Mouse (Mus musculus) heart, embryonic 14.5 days (tissue): ENCODE measurements around the gene Immt. TPM values are rescaled to one million over a fixed set of nuclear protein-coding genes. Genes with fewer than 3 reads are reported as not detected.

Source experiments
- ATAC-seq: fragments of 200-750 bp; cut with Nextera tagmentation; 2 replicates; pipeline ENCODE4 v1.8.0; 2017; ENCODE audit warnings: low read depth, moderate TSS enrichment; ENCODE audit not compliant: insufficient number of reproducible peaks, insufficient read depth, low FRiP score
- H3K27ac ChIP-seq, 2 experiments: fragments of 200-500 bp in 1 of 2; fragments of 300-500 bp in 1 of 2; sonication (generic) in 1 of 2; replicated peaks in 1 of 2; 2 replicates each; pipeline ENCODE4 v1.5.1; 2012 to 2014; ENCODE audit warnings: low read depth in 2 of 2, low read length in 2 of 2, control low read depth in 1 of 2, mild to moderate bottlenecking in 1 of 2, mixed read lengths in 1 of 2; ENCODE audit not compliant: control insufficient read depth in 1 of 2, insufficient read depth in 1 of 2
- H3K27me3 ChIP-seq: fragments of 300-500 bp; sonication (generic); 2 replicates; pipeline ENCODE4 v1.6.1; 2014; ENCODE audit warnings: mild to moderate bottlenecking, low read length, control low read depth; ENCODE audit not compliant: control insufficient read depth, insufficient read depth
- H3K36me3 ChIP-seq: fragments of 300-500 bp; sonication (generic); 2 replicates; pipeline ENCODE4 v1.6.1; 2014; ENCODE audit warnings: mild to moderate bottlenecking, control low read depth, low read length, mixed read lengths; ENCODE audit not compliant: control insufficient read depth, insufficient read depth
- H3K4me1 ChIP-seq, 2 experiments: fragments of 200-500 bp in 1 of 2; fragments of 300-500 bp in 1 of 2; sonication (generic) in 1 of 2; 2 replicates each; pipeline ENCODE4 v1.6.1; 2012 to 2014; ENCODE audit warnings: low read length in 2 of 2, control low read depth in 1 of 2, mixed read lengths in 1 of 2; ENCODE audit not compliant: control insufficient read depth in 2 of 2, insufficient read depth in 2 of 2
- H3K4me2 ChIP-seq: fragments of 300-500 bp; sonication (generic); 2 replicates; pipeline ENCODE4 v1.6.1; 2014; ENCODE audit warnings: mild to moderate bottlenecking, low read length
- H3K4me3 ChIP-seq, 2 experiments: fragments of 200-500 bp in 1 of 2; fragments of 300-500 bp in 1 of 2; sonication (generic) in 1 of 2; 2 replicates each; pipeline ENCODE4 v1.5.1; 2012 to 2014; ENCODE audit warnings: low read length in 2 of 2, mild to moderate bottlenecking in 2 of 2, control low read depth in 1 of 2, low read depth in 1 of 2, moderate library complexity in 1 of 2; ENCODE audit not compliant: control insufficient read depth in 1 of 2, insufficient read depth in 1 of 2
- H3K9ac ChIP-seq: fragments of 300-500 bp; sonication (generic); 2 replicates; pipeline ENCODE4 v1.6.1; 2014; ENCODE audit warnings: mild to moderate bottlenecking, low read length
- H3K9me3 ChIP-seq: fragments of 300-500 bp; sonication (generic); 2 replicates; pipeline ENCODE4 v1.6.1; 2016; ENCODE audit warnings: low read length, control low read depth; ENCODE audit not compliant: control insufficient read depth
- WGBS: fragments of 180-500 bp; shearing (Covaris S2); extraction: QIAGEN DNeasy Blood & Tissue Kit; methylation state at CpG from one replicate; pipeline ENCODE4 v1.1.7; 2014; 5-methylcytosine and 5-hydroxymethylcytosine counted together
- polyA plus RNA-seq: library from polyadenylated mRNA; unstranded; fragments of >200 nt; fragmentation: Nextera tagmentation; extraction: Ambion mirVana; gene quantifications from 2 replicates; pipeline ENCODE4 v1.2.1, GENCODE M21; 2014

Immt gene
- polyA plus RNA-seq, 1 experiment from 2014 or later: 342 TPM

- H3K27ac ChIP-seq: peak overlapping the region in 1 of 2 experiments; percentile 84; a peak in 2 of 4 replicates
- H3K27me3 ChIP-seq: no peaks in the 10 kb centered on the region
- peak overlapping the region; percentile 68 for H3K9ac ChIP-seq
- H3K4me3 ChIP-seq: peak overlapping the region; percentile 50 to 100
- peaks cover 0 to 9% of the 10 kb centered on the region in 2 experiments; a peak in 2 of 4 replicates for H3K4me1 ChIP-seq
- H3K9me3 ChIP-seq: no peaks in the 10 kb centered on the region
- H3K4me2 ChIP-seq: peak overlapping the region; percentile 78
- H3K36me3 ChIP-seq: peaks cover 3% of the 10 kb centered on the region
- ATAC-seq: peak; percentile 76
- under 1% methylated on average over 19 of the region's 19 CpGs for WGBS
Measured at GRCm38 (mm10) chr6:71823488-71823887, 7.6 kb upstream of the Immt start.

GRCm38 (mm10) chr6:71823961-71824360, 7.2 kb upstream of the Immt start:
- Histone ChIP-seq H3K4me3 (peak overlapping the region; percentile 50 to 100), H3K27me3 (no peaks in the 10 kb centered on the region), H3K9me3 (no peaks in the 10 kb centered on the region), H3K4me1 (peaks cover 0 to 9% of the 10 kb centered on the region in 2 experiments; a peak in 2 of 4 replicates), H3K36me3 (no peaks in the 10 kb centered on the region), H3K9ac (peak overlapping the region; percentile 68), H3K4me2 (peak overlapping the region; percentile 78), H3K27ac (no peak overlapping the region)
- ATAC-seq: no peak
- WGBS: 25% methylated on average over 3 of the region's 3 CpGs

GRCm38 (mm10) chr6:71826869-71827268, 4.3 kb upstream of the Immt start, which contains the start of gene Mrpl35:
Gene Mrpl35, minus strand, starts transcription at chr6:71826969.
- H3K9me3 ChIP-seq: no peaks in the 10 kb centered on the region
- H3K4me2 ChIP-seq: no peak within 1 kb of the TSS
- WGBS: 27% methylated on average over 1 of the region's 1 CpGs
- H3K4me3 ChIP-seq: no peak within 1 kb of the TSS
- no peak for ATAC-seq
- no peak within 1 kb of the TSS for H3K9ac ChIP-seq
- H3K27ac ChIP-seq: no peak within 1 kb of the TSS
- no peaks in the 10 kb centered on the region for H3K27me3 ChIP-seq
- no peaks in the 10 kb centered on the region for H3K36me3 ChIP-seq
- H3K4me1 ChIP-seq: peaks cover 0 to 11% of the 10 kb centered on the region in 2 experiments; a peak in 2 of 4 replicates

- Histone ChIP-seq H3K4me3 (no peak overlapping the region), H3K9me3 (no peaks in the 10 kb centered on the region), H3K27ac (no peak overlapping the region), H3K36me3 (0 out of 2 replicates have a peak, but pooled peaks cover 4% of the 10 kb centered on the region), H3K4me1 (peaks cover 0 to 15% of the 10 kb centered on the region in 2 experiments; a peak in 2 of 4 replicates), H3K4me2 (no peak overlapping the region), H3K27me3 (no peaks in the 10 kb centered on the region), H3K9ac (no peak overlapping the region)
- no peak for ATAC-seq
- 79% methylated on average over 9 of the region's 9 CpGs for WGBS
Measured at GRCm38 (mm10) chr6:71829768-71830167, 1.4 kb upstream of the Immt start.

GRCm38 (mm10) chr6:71831581-71831960, 440 bp downstream of the Immt start:
- WGBS: under 1% methylated on average over 21 of the region's 21 CpGs
- no peaks in the 10 kb centered on the region for H3K27me3 ChIP-seq
- peak overlapping the region; percentile 82 to 90 for H3K4me3 ChIP-seq
- H3K4me2 ChIP-seq: peak overlapping the region; percentile 80
- peak overlapping the region; percentile 87 to 95 for H3K27ac ChIP-seq
- peak; percentile 99 for ATAC-seq
- peaks cover 8% of the 10 kb centered on the region; the same call in 1 of the 2 replicates for H3K36me3 ChIP-seq
- H3K9ac ChIP-seq: peak overlapping the region; percentile 94
- H3K4me1 ChIP-seq: peaks cover 0 to 15% of the 10 kb centered on the region in 2 experiments; a peak in 2 of 4 replicates
- H3K9me3 ChIP-seq: no peaks in the 10 kb centered on the region

GRCm38 (mm10) chr6:71836811-71837210, 5.7 kb downstream of the Immt start:
- WGBS: 54% methylated on average over 2 of the region's 2 CpGs
- Histone ChIP-seq H3K4me1 (peaks cover 0 to 10% of the 10 kb centered on the region in 2 experiments; a peak in 2 of 4 replicates), H3K36me3 (peaks cover 8% of the 10 kb centered on the region; the same call in 1 of the 2 replicates), H3K9me3 (no peaks in the 10 kb centered on the region), H3K4me2 (no peak overlapping the region), H3K27ac (no peak overlapping the region), H3K27me3 (no peaks in the 10 kb centered on the region), H3K9ac (no peak overlapping the region), H3K4me3 (no peak overlapping the region)
- no peak for ATAC-seq

GRCm38 (mm10) chr6:71839815-71840214, 8.7 kb downstream of the Immt start:
- Histone ChIP-seq H3K27ac (no peak overlapping the region), H3K27me3 (no peaks in the 10 kb centered on the region), H3K4me3 (no peak overlapping the region), H3K4me2 (no peak overlapping the region), H3K9me3 (no peaks in the 10 kb centered on the region), H3K4me1 (no peaks in the 10 kb centered on the region), H3K9ac (no peak overlapping the region), H3K36me3 (peaks cover 5% of the 10 kb centered on the region)
- no peak for ATAC-seq
